ENCODE assay signal across 9 mouse cellular contexts in the genomic region with DNA sequence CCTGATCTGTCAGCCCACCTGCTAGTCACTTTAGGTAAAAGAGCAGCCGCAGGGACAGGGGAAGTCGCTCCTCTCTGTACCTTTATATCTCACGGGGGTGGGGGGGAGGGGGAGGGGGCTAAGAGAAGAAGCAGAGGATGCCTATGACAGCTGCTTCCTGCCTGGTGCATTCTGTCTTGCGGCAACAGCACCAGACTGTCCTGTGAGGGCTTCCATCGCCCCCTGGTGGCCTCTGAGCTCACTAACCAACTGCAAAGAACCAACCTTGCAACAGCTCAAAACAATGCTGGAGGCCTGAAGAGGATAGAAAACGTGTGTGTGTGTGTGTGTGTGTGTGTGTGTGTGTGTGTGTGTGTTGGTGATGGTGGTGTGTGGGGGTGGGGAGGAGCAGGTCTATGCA. TPM values are rescaled to one million over a fixed set of nuclear protein-coding genes. Genes with fewer than 3 reads are reported as not detected.
A peak's percentile ranks its signal among the peaks of the same experiment; 100 is the strongest.
DNase-seq lines count a peak whose midpoint lies in the region; ATAC-seq and TF ChIP-seq lines count a peak whose summit lies in the region.
"Had no signal": no experiment of that assay in that cellular context is flagged by ENCODE, and none has a peak within 500 bp of the region (broad histone marks: within the 10 kb centered on the region; RNA-seq: fewer than 3 reads in every experiment).

No protein-coding gene starts in this region.

- no peak for TF ChIP-seq EP300 in liver, postnatal 0 days (IDR thresholded peaks at IDR 0.05; ENCODE audit: low read depth)

- no peak overlapping the region for H3K27ac ChIP-seq in bone marrow macrophage, adult 2 months (ENCODE audit: insufficient read depth, low read depth, low read length)
- no peak overlapping the region for H3K27ac ChIP-seq in heart, embryonic 16.5 days (ENCODE audit: low read length)
- H3K27ac ChIP-seq in liver, postnatal 0 days (ENCODE audit: low read depth) = no peak overlapping the region
- H3K27ac ChIP-seq in neural tube, embryonic 14.5 days (ENCODE audit: low read depth, low read length) = no peak overlapping the region

- H3K27me3 ChIP-seq in heart, embryonic 16.5 days (ENCODE audit: control insufficient read depth, insufficient read depth, low read length) = no peaks in the 10 kb centered on the region
- no peaks in the 10 kb centered on the region for H3K27me3 ChIP-seq in liver, postnatal 0 days (ENCODE audit: insufficient read depth, low read length)
- no peaks in the 10 kb centered on the region for H3K27me3 ChIP-seq in neural tube, embryonic 14.5 days (ENCODE audit: control insufficient read depth, insufficient read depth, low read length)

- no peak for TF ChIP-seq POLR2A in bone marrow macrophage, adult 2 months (IDR thresholded peaks at IDR 0.05; ENCODE audit: borderline replicate concordance, low read depth, low read length)

- 1% methylated on average over 6 of the region's 6 CpGs for WGBS in heart, embryonic 16.5 days
- 4% methylated on average over 6 of the region's 6 CpGs for WGBS in liver, postnatal 0 days (ENCODE audit: insufficient replicate concordance)
- 11% methylated on average over 6 of the region's 6 CpGs for WGBS in neural tube, embryonic 14.5 days

- TF ChIP-seq CTCF in bone marrow macrophage, adult 2 months (IDR thresholded peaks at IDR 0.05; ENCODE audit: low read depth, low read length) = peak; percentile 58
- TF ChIP-seq CTCF in liver, postnatal 0 days (IDR thresholded peaks at IDR 0.05; ENCODE audit: low read depth) = peak; percentile 88

- H3K9me3 ChIP-seq in heart, embryonic 16.5 days (replicated peaks; ENCODE audit: control insufficient read depth, low read length) = no peaks in the 10 kb centered on the region
- H3K9me3 ChIP-seq in liver, postnatal 0 days (ENCODE audit: low read length) = no peaks in the 10 kb centered on the region
- H3K9me3 ChIP-seq in neural tube, embryonic 14.5 days (ENCODE audit: control insufficient read depth, low read length) = no peaks in the 10 kb centered on the region

- H3K4me1 ChIP-seq in bone marrow macrophage, adult 2 months (ENCODE audit: control insufficient read depth, insufficient read depth, low read length) = no peaks in the 10 kb centered on the region
- no peaks in the 10 kb centered on the region for H3K4me1 ChIP-seq in heart, embryonic 16.5 days (ENCODE audit: control insufficient read depth, insufficient read depth, low read length)
- no peaks in the 10 kb centered on the region for H3K4me1 ChIP-seq in liver, postnatal 0 days (ENCODE audit: insufficient read depth)
- H3K4me1 ChIP-seq in neural tube, embryonic 14.5 days (ENCODE audit: control insufficient read depth, insufficient read depth, low read length) = no peaks in the 10 kb centered on the region

- no peaks in the 10 kb centered on the region for H3K36me3 ChIP-seq in heart, embryonic 16.5 days (ENCODE audit: control insufficient read depth, insufficient read depth)
- peaks cover 30% of the 10 kb centered on the region for H3K36me3 ChIP-seq in liver, postnatal 0 days (replicated peaks; ENCODE audit: insufficient read depth, low read length)
- peaks cover 64% of the 10 kb centered on the region for H3K36me3 ChIP-seq in neural tube, embryonic 14.5 days (ENCODE audit: control insufficient read depth, insufficient read depth, low read length)

- no peak overlapping the region for H3K4me2 ChIP-seq in heart, embryonic 16.5 days (ENCODE audit: low read depth, low read length)
- no peak overlapping the region for H3K4me2 ChIP-seq in liver, postnatal 0 days (ENCODE audit: low read depth, low read length)
- no peak overlapping the region for H3K4me2 ChIP-seq in neural tube, embryonic 14.5 days (ENCODE audit: low read depth, low read length)

- H3K4me3 ChIP-seq in bone marrow macrophage, adult 2 months (ENCODE audit: insufficient read depth, low read length) = no peak overlapping the region
- no peak overlapping the region for H3K4me3 ChIP-seq in heart, embryonic 16.5 days (ENCODE audit: low read length)
- no peak overlapping the region for H3K4me3 ChIP-seq in liver, postnatal 0 days (ENCODE audit: low read depth, low read length)
- H3K4me3 ChIP-seq in neural tube, embryonic 14.5 days (ENCODE audit: low read depth, low read length) = no peak overlapping the region
- H3K4me3 ChIP-seq: erythroblast, embryonic 14.5 days had no signal

- H3K9ac ChIP-seq in heart, embryonic 16.5 days (ENCODE audit: low read length) = no peak overlapping the region
- H3K9ac ChIP-seq in liver, postnatal 0 days (replicated peaks) = no peak overlapping the region
- no peak overlapping the region for H3K9ac ChIP-seq in neural tube, embryonic 14.5 days (replicated peaks; ENCODE audit: low read depth, low read length)

- peak; percentile 83 to 89 for DNase-seq in kidney, postnatal 25 days
- DNase-seq in liver, postnatal 0 days = peak; percentile 84
- peak; percentile 71 for DNase-seq in telencephalon, adult 2 months (ENCODE audit: low read depth, low spot score)

- peak; percentile 96 for ATAC-seq in CD4-positive, CD25-positive, alpha-beta regulatory T cell, adult 4 months
- peak; percentile 68 for ATAC-seq in erythroblast, adult 5-6 weeks (replicated peaks; ENCODE audit: low FRiP score, poor library complexity, severe bottlenecking)
- peak; percentile 82 for ATAC-seq in heart, embryonic 16.5 days (replicated peaks; ENCODE audit: extremely low read depth, insufficient read depth, low FRiP score)
- ATAC-seq in liver, postnatal 0 days = peak; percentile 75
- ATAC-seq in neural tube, embryonic 14.5 days (ENCODE audit: low read depth) = peak; percentile 83; the same call in 1 of the 2 replicates

RNA-seq across cellular contexts. Expression of gene Cyfip2, which starts 37.4 kb away (rescaled TPM):
- 10 to 100 TPM; 62.3 to 90.1 TPM for polyA plus RNA-seq in CD4-positive, CD25-positive, alpha-beta regulatory T cell, adult 4 months (2017; shearing (Covaris generic))
- 10.3 and 11.4 TPM in 2 replicates for polyA plus RNA-seq in bone marrow macrophage, adult 2 months (2012; ENCODE audit: insufficient read depth, insufficient read length, missing spikeins)
- 49.7 and 60.3 TPM in 2 replicates for total RNA-seq in erythroblast, adult 5-6 weeks (2015; ENCODE audit: low replicate concordance)
- total RNA-seq in erythroblast, adult 5-6 weeks (2017; ENCODE audit: low replicate concordance) = 19.9 and 22.9 TPM in 2 replicates
- polyA plus RNA-seq in heart, embryonic 16.5 days (2015; fragmentation: Nextera tagmentation; extraction: Ambion mirVana) = 12.5 and 14.8 TPM in 2 replicates
- 4.8 and 6.1 TPM in 2 replicates for polyA plus RNA-seq in liver, postnatal 0 days (2015; fragmentation: Nextera tagmentation; extraction: Ambion mirVana)
- polyA plus RNA-seq in neural tube, embryonic 14.5 days (2014; fragmentation: Nextera tagmentation; extraction: Ambion mirVana) = 128 and 129 TPM in 2 replicates

RNA-seq across cellular contexts. Expression of gene Fndc9, which starts 40.0 kb away (rescaled TPM):
- under 1 TPM; 0.65 to 0.79 TPM for polyA plus RNA-seq in CD4-positive, CD25-positive, alpha-beta regulatory T cell, adult 4 months (2017; shearing (Covaris generic))
- polyA plus RNA-seq in bone marrow macrophage, adult 2 months (2012; ENCODE audit: insufficient read depth, insufficient read length, missing spikeins) = not detected in 2 replicates
- not detected in 2 replicates for total RNA-seq in erythroblast, adult 5-6 weeks (2015; ENCODE audit: low replicate concordance)
- not detected in 2 replicates for total RNA-seq in erythroblast, adult 5-6 weeks (2017; ENCODE audit: low replicate concordance)
- polyA plus RNA-seq in heart, embryonic 16.5 days (2015; fragmentation: Nextera tagmentation; extraction: Ambion mirVana) = 0.08 TPM in 1 of 2 replicates, not detected in the other
- 0.06 and 0.13 TPM in 2 replicates for polyA plus RNA-seq in liver, postnatal 0 days (2015; fragmentation: Nextera tagmentation; extraction: Ambion mirVana)
- 1.1 and 1.9 TPM in 2 replicates for polyA plus RNA-seq in neural tube, embryonic 14.5 days (2014; fragmentation: Nextera tagmentation; extraction: Ambion mirVana)
- polyA plus RNA-seq: erythroblast, embryonic 14.5 days had no signal
